Comparison of ENCODE assay signal across 9 mouse cellular contexts in genomic region chr2:75612981-75613567, GRCm38 (mm10). TPM values are rescaled to one million over a fixed set of nuclear protein-coding genes. Genes with fewer than 3 reads are reported as not detected.
DNase-seq lines count a peak whose midpoint lies in the region; ATAC-seq and TF ChIP-seq lines count a peak whose summit lies in the region.
"Had no signal": no experiment of that assay in that cellular context is flagged by ENCODE, and none has a peak within 500 bp of the region (broad histone marks: within the 10 kb centered on the region; RNA-seq: fewer than 3 reads in every experiment).

No protein-coding gene starts in this region.

- H3K9ac ChIP-seq in forebrain, embryonic 11.5 days (ENCODE audit: low read length): no peak overlapping the region
- no peak overlapping the region for H3K9ac ChIP-seq in forebrain, embryonic 12.5 days
- H3K9ac ChIP-seq: limb, embryonic 12.5 days had no signal

- no peak for TF ChIP-seq CTCF in brain, embryonic 14.5 days (IDR thresholded peaks at IDR 0.05; ENCODE audit: borderline replicate concordance, extremely low read depth, insufficient read depth, insufficient read length)

- H3K9me3 ChIP-seq in forebrain, embryonic 11.5 days (ENCODE audit: control insufficient read depth, low read length): no peaks in the 10 kb centered on the region
- H3K9me3 ChIP-seq in forebrain, embryonic 12.5 days: no peaks in the 10 kb centered on the region
- H3K9me3 ChIP-seq: limb, embryonic 12.5 days had no signal

- 0 out of 2 replicates have a peak, but pooled peaks have one; percentile 33 for ATAC-seq in forebrain, embryonic 11.5 days (replicated peaks; ENCODE audit: low FRiP score)
- ATAC-seq in forebrain, embryonic 12.5 days (ENCODE audit: low FRiP score): no peak
- ATAC-seq in CD4-positive, CD25-positive, alpha-beta regulatory T cell, adult 4 months: no peak

- H3K36me3 ChIP-seq in forebrain, embryonic 11.5 days (ENCODE audit: control insufficient read depth, insufficient read depth, low read length): no peaks in the 10 kb centered on the region
- no peaks in the 10 kb centered on the region for H3K36me3 ChIP-seq in forebrain, embryonic 12.5 days (replicated peaks)
- H3K36me3 ChIP-seq: limb, embryonic 12.5 days had no signal

- no peak overlapping the region for H3K27ac ChIP-seq in forebrain, embryonic 11.5 days (ENCODE audit: low read depth, low read length)
- no peak overlapping the region for H3K27ac ChIP-seq in forebrain, embryonic 12.5 days
- H3K27ac ChIP-seq: limb, embryonic 12.5 days had no signal

- H3K4me2 ChIP-seq in forebrain, embryonic 11.5 days (ENCODE audit: low read depth, low read length, severe bottlenecking): no peak overlapping the region
- H3K4me2 ChIP-seq in forebrain, embryonic 12.5 days: no peak overlapping the region
- H3K4me2 ChIP-seq: limb, embryonic 12.5 days had no signal

- peaks cover 8% of the 10 kb centered on the region; the same call in 1 of the 2 replicates for H3K27me3 ChIP-seq in forebrain, embryonic 11.5 days (ENCODE audit: control insufficient read depth, insufficient read depth, low read length)
- H3K27me3 ChIP-seq in forebrain, embryonic 12.5 days: peaks cover 33% of the 10 kb centered on the region

- DNase-seq in forebrain, embryonic 11.5 days (ENCODE audit: low spot score): no peak
- DNase-seq in brain, embryonic 14.5 days (ENCODE audit: low read depth): peak; percentile 41
- DNase-seq in heart, postnatal 4 days: peak; percentile 60
- peak; percentile 77 to 86 for DNase-seq in lung, adult 18-20 months
- DNase-seq in yolk sac, embryonic 10.5 days (ENCODE audit: low spot score): peak; percentile 38
- DNase-seq in spleen, adult 18-20 months: no peak

- H3K4me3 ChIP-seq in forebrain, embryonic 11.5 days (ENCODE audit: low read depth, low read length): no peak overlapping the region
- no peak overlapping the region for H3K4me3 ChIP-seq in forebrain, embryonic 12.5 days (replicated peaks)
- H3K4me3 ChIP-seq: limb, embryonic 12.5 days had no signal

- WGBS in forebrain, embryonic 11.5 days: 23% methylated on average over 14 of the region's 14 CpGs
- WGBS in forebrain, embryonic 12.5 days: 18% methylated on average over 14 of the region's 14 CpGs

- peaks cover 6% of the 10 kb centered on the region for H3K4me1 ChIP-seq in forebrain, embryonic 11.5 days (replicated peaks; ENCODE audit: control insufficient read depth, insufficient read depth, low read length)
- peaks cover 29% of the 10 kb centered on the region for H3K4me1 ChIP-seq in forebrain, embryonic 12.5 days

- no peak for TF ChIP-seq POLR2A in brain, embryonic 14.5 days (IDR thresholded peaks at IDR 0.05; ENCODE audit: borderline replicate concordance, extremely low read depth, insufficient read depth, insufficient read length, poor library complexity, severe bottlenecking)

RNA-seq across cellular contexts. Expression of gene Hnrnpa3, which starts 46.0 kb away (rescaled TPM):
- polyA plus RNA-seq in forebrain, embryonic 11.5 days (2014; fragmentation: Nextera tagmentation; extraction: Ambion mirVana): 318 and 325 TPM in 2 replicates
- polyA plus RNA-seq in forebrain, embryonic 12.5 days (2016; fragmentation: Nextera tagmentation; extraction: Ambion mirVana): 448 and 488 TPM in 2 replicates
- 311 and 481 TPM in 2 replicates for polyA plus RNA-seq in brain, embryonic 14.5 days (2012; rRNA removed)
- total RNA-seq in heart, postnatal 4 days (2021): 100 to 1,000 TPM; 504 to 509 TPM
- polyA plus RNA-seq in CD4-positive, CD25-positive, alpha-beta regulatory T cell, adult 4 months (2017; shearing (Covaris generic)): 100 to 1,000 TPM; 113 to 198 TPM

Comparison
In these comparisons a context has a peak if more than half of its experiments do, and no peak if none do; other contexts are left out.
1. DNase-seq: peak in brain, embryonic 14.5 days (single experiment), heart, postnatal 4 days (single experiment), lung, adult 18-20 months (2 of 2) and yolk sac, embryonic 10.5 days (single experiment); none in forebrain, embryonic 11.5 days (single experiment) and spleen, adult 18-20 months (0 of 2).